Mouse (Mus musculus) gastrocnemius, postnatal 4 days (tissue): ENCODE measurements around the gene Tmem123. TPM values are rescaled to one million over a fixed set of nuclear protein-coding genes. Genes with fewer than 3 reads are reported as not detected.
A peak's percentile ranks its signal among the peaks of the same experiment; 100 is the strongest.

ENCODE experiments used
- DNase-seq, 2 experiments: peaks; one replicate each; pipeline ENCODE4 v3.0.0; 2021 to 2022; ENCODE audit warnings: low spot score in 2 of 2, mixed read lengths in 2 of 2
- total RNA-seq, 2 experiments: library from RNA; stranded (reverse); gene quantifications; 2 replicates each; pipeline ENCODE4 v1.2.3; 2021

The Tmem123 gene
- total RNA-seq, 2 experiments from 2014 or later: 50.8 to 54.9 TPM

DNA sequence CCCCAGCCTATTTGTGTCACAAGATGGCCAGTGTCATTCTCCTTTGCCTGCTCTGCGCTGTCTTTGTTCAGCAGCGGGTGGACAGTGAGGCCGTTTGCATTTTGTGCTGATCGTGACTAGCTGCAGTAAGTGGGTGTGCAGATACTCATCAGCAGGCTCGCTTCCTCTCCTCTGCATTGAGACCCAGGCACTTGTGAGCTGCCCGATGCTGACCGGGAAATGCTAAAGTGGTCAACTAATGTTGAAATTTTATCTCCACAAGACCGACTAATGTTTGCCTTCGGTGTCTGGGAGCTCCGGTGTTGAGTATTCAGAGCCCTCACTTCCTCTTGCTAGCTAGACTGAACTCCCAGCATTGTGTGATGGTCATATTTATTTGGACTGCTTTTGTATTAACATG is 10.7 kb downstream of the Tmem123 start:
- DNase-seq: no peak

DNA sequence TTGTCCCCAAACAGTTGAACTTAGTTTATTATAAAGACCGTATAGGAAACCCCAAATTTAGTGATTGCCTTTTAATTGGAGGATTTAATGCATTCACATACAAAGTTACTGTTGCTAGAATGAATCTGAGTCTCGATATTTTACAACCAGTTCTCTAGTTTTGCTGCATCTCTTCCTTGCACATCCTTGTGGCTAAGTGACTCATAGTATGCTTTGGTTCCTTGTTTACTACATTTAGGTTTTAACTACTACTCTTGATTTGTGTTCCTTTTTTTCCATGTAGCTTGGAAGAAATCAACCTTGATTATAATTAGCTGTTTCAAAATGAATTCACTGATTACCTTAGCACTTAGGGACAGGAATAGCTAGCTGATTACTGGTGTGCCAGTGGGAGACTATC is 11.2 kb downstream of the Tmem123 start:
- DNase-seq: no peak

GRCm38 (mm10) chr9:7775986-7776385 is 12.1 kb downstream of the Tmem123 start:
- DNase-seq: no peak

DNA sequence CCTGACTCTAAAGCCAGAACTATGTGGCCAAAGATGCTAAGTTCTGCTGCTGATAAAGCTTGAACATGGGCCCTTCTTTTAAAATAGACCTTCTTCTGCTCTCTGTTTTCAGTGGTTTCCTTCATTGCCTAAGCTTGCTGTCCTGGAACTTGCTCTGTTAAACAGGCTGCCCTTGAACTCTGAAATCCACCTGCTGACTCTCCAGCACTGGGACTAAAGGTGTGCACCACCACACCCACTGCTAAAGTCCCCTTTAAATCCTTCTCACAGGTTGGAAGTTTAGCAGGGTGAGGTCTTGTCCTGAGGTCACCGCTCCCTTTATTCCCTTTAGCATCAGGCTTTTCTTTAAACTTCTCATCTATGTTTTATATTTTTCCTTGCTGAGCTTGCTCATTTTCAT is 13.1 kb downstream of the Tmem123 start:
- no peak for DNase-seq

GRCm38 (mm10) chr9:7777652-7778051 is 13.8 kb downstream of the Tmem123 start:
- no peak for DNase-seq

- no peak for DNase-seq
Observed at GRCm38 (mm10) chr9:7778771-7779170, 14.9 kb downstream of the Tmem123 start.

- no peak for DNase-seq
Observed at GRCm38 (mm10) chr9:7779786-7780185, 15.9 kb downstream of the Tmem123 start.

GRCm38 (mm10) chr9:7780250-7781150 is 16.7 kb downstream of the Tmem123 start:
- no peak for DNase-seq

- DNase-seq: no peak
Observed at GRCm38 (mm10) chr9:7783823-7784614, 20.2 kb downstream of the Tmem123 start.

- peak in 1 of 2 experiments; percentile 26 for DNase-seq
Observed at GRCm38 (mm10) chr9:7784615-7785012, 20.8 kb downstream of the Tmem123 start.

- DNase-seq: no peak
Observed at GRCm38 (mm10) chr9:7785396-7785795, 21.6 kb downstream of the Tmem123 start.

GRCm38 (mm10) chr9:7786086-7786485 is 22.2 kb downstream of the Tmem123 start:
- no peak for DNase-seq

DNA sequence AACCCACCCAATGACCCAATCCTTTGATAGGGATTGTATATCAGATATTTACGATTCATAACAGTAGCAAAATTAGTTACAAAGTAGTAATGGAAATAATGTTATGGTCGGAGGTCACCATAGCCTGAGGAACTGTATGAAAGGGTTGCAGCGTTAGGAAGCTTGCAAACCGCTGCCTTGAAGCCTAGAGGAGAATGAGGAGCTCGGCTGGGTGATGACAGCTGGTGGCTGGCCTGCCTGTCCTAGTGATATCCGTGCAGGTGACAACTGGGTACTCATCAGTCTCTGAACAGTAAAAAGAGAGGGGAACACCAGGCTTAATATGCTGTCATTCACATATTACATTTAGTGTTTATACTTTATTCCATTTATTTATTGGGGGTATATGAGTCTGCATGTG is 24.6 kb downstream of the Tmem123 start:
- no peak for DNase-seq

- no peak for DNase-seq
Observed at GRCm38 (mm10) chr9:7789764-7790575, 26.1 kb downstream of the Tmem123 start.

DNA sequence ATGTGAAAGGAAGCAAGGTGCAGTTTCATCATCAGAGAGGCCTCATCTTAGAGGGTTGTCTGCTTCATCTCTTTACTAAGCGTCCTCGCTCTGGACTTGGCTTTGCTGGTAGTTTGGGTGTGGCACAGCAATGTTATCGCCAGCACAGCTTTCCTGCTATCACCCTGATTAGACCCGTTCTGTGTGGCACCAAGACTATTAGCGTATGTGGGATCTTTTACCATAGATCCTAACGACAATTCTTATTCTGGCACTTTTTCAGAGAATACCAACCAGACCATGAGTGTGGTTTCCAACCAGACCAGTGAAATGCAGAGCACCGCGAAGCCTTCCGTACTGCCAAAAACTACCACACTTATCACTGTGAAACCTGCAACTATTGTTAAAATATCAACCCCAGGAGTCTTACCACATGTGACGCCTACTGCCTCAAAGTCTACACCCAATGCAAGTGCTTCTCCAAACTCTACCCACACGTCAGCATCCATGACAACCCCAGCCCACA is 26.8 kb downstream of the Tmem123 start:
- no peak for DNase-seq

DNA sequence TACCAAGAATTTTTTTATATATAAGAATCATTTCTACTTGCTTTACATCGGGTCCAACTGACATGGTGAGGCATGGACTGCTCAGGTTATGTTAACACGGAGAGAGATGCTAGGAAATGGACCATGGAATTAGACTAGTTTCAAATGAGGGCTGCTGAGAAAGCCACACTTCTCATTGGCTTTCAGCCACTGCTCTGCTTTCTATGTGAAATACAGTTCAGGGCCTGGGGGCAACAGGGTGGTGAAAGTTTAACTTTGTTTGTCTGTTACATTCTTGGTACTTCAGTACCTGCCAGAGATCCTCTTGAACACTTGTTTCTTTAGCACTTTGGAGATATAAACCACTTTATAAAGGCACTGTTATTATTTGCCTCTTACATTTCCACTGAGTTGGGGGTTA is 29.7 kb downstream of the Tmem123 start:
- no peak for DNase-seq

DNA sequence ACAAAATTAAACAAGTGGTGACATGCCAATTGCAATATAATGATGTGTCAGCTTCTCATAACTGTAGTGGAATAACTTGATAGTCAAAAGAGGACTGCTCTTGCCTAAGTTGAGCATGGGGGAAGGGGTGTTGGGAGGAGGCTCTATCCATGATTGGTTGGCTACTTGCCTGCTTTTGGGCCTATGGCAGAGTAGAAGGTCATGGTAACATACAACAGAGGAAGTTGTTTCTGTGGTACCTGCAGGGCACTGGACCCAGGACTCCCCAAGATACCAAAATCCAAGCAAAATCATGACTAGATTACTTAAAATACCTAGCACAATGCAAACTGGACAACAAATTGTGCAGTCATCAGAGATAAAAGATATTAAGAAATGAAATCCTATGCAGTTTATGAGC is 31.7 kb downstream of the Tmem123 start:
- DNase-seq: no peak

- DNase-seq: no peak
Observed at GRCm38 (mm10) chr9:7796129-7796864, 32.5 kb downstream of the Tmem123 start.

GRCm38 (mm10) chr9:7797542-7797941 is 33.7 kb downstream of the Tmem123 start:
- DNase-seq: no peak

GRCm38 (mm10) chr9:7798555-7798954 is 34.7 kb downstream of the Tmem123 start:
- no peak for DNase-seq
